Mouse (Mus musculus) layer of hippocampus, postnatal 10 days (tissue): ENCODE measurements around the gene Gm6676. TPM values are rescaled to one million over a fixed set of nuclear protein-coding genes. Genes with fewer than 3 reads are reported as not detected.
A peak's percentile ranks its signal among the peaks of the same experiment; 100 is the strongest.
"Not testable (repeated sequence)": the region's sequence is repeated elsewhere in the genome, so short reads cannot be mapped to it uniquely, and the experiment has no call there.

ENCODE experiments used
- DNase-seq, 2 experiments: peaks; one replicate each; pipeline ENCODE4 v3.0.0; 2021; ENCODE audit warnings: low spot score in 2 of 2
- long read RNA-seq: library from polyadenylated mRNA; stranded (forward); transcript quantifications from one replicate; pipeline ENCODE4 v2.0.0, GENCODE M21; 2023
- total RNA-seq, 2 experiments: library from RNA; stranded (reverse); gene quantifications; 2 replicates each; pipeline ENCODE4 v1.2.3; 2021

Gene Gm6676
- not detected for total RNA-seq
- long read RNA-seq: 0 reads

DNA sequence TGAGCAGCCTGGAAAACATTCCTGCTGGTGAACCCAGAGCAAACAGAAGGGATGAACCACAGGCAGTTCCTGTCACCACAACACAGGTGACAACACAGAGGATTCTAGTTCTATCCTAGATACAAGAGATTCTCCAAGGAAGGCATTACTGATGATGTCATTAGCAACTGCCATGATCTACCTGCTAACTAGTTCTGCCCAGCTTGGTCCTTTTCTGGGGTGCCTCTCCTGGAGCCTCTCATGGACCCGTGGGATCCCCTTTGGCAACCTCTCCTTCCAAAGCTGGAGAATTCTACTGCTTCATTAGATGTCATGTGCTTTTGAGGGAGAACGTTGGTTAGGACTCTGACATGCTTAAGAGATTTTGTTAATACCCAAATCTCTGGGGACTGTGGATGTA lies at the start of gene Gm6676:
TSS of gene Gm6676 (minus strand) at position 101 of the 400 bp plus-strand sequence.
- DNase-seq: not testable (repeated sequence)

DNA sequence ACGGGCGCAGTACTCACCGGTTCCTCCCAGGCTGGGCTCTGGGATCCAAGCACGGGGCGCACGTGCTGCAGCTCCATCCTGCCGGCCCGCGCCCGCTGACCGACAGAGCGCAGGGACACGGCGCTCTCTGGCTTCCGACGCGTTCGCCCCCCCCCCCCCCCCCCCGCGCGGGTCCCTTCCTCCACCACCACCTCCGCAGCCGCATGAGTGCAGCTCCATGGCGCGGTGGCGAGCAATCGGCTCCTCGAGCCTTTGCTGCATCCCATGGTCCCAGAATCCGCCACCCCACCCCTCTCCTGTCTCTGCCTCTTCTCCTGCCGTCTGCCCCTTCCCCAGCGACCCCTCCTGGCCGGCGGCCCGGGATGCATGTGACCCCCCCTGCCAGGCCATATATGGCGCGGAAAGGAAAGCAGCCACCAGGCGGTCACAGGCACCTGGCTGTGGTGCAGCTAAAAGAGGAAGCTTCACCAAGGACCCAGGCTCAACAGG lies 49.3 kb upstream of the Gm6676 start, which contains the start of gene Gm3512:
TSS of gene Gm3512 (minus strand) at position 51 of the 489 bp plus-strand sequence.
- peak; percentile 3 to 7 for DNase-seq

DNA sequence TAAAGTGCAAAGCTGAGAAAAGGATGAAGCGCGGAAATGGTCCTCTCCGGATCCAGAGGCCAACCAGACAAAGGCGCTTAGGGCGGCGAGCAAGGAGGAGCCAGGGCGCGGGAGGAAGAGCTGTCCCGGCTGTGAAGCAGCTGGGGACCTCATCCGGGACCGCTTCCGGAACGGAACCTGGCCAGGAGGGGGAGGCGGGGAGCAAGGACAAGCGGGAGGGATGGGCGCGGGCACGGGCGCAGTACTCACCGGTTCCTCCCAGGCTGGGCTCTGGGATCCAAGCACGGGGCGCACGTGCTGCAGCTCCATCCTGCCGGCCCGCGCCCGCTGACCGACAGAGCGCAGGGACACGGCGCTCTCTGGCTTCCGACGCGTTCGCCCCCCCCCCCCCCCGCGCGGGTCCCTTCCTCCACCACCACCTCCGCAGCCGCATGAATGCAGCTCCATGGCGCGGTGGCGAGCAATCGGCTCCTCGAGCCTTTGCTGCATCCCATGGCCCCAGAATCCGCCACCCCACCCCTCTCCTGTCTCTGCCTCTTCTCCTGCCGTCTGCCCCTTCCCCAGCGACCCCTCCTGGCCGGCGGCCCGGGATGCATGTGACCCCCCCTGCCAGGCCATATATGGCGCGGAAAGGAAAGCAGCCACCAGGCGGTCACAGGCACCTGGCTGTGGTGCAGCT lies 19.9 kb downstream of the Gm6676 start:
- DNase-seq: peak; percentile 11

DNA sequence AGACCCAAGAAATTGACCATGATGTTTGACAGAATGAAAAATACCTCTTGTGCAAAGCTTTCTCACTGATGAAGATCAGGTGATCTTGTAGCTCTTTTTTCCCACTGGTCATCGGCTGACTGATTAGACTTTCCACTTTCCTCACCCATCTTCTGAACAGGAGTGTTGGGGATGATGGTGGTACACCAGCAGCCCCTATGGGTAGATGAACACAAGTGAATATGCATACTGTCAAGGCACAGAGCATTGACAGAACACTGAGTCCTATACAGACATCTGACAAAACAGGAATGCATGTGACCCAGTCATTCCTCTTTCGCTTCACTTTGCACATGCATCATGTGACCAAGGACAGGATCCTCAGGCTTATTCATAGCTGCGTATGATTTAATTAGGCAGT lies 24.7 kb downstream of the Gm6676 start, which contains the start of gene Gm3696:
TSS of gene Gm3696 (minus strand) at position 101 of the 400 bp plus-strand sequence.
- DNase-seq: not testable (repeated sequence)

Other genes starting within 250 kb of the Gm6676 start
- 1 to 10 TPM; 2.9 to 3.5 TPM for gene Gm3667, start 235.4 kb downstream of the Gm6676 start, total RNA-seq
- gene Gm6356, start 151.6 kb downstream of the Gm6676 start, total RNA-seq: not detected
- gene Gm10406, start 98.0 kb downstream of the Gm6676 start, total RNA-seq: 1 to 10 TPM in 1 of 2 experiments, under 1 TPM in 1; 0.87 to 1.8 TPM
- not detected for gene Gm3685, start 80.4 kb downstream of the Gm6676 start, total RNA-seq
- gene Gm3696, start 24.8 kb downstream of the Gm6676 start, total RNA-seq: 1 to 10 TPM; 3.8 to 4.7 TPM
- 1 to 10 TPM; 1.5 to 1.6 TPM for gene Gm3512, start 49.1 kb upstream of the Gm6676 start, total RNA-seq
- not detected for gene Gm16434, start 69.1 kb upstream of the Gm6676 start, total RNA-seq
- gene Gm3727, start 139.3 kb upstream of the Gm6676 start, total RNA-seq: not detected
- 1 to 10 TPM; 1.4 to 1.5 TPM for gene Gm3739, start 189.6 kb upstream of the Gm6676 start, total RNA-seq
- gene Gm5797, start 207.0 kb upstream of the Gm6676 start, total RNA-seq: not detected
- gene Gm8374, start 239.7 kb upstream of the Gm6676 start, total RNA-seq: not detected